Mouse (Mus musculus): ENCODE data around the gene Plekha8.
A peak's percentile ranks its signal among the peaks of the same experiment; 100 is the strongest.

Gene Plekha8

DNA sequence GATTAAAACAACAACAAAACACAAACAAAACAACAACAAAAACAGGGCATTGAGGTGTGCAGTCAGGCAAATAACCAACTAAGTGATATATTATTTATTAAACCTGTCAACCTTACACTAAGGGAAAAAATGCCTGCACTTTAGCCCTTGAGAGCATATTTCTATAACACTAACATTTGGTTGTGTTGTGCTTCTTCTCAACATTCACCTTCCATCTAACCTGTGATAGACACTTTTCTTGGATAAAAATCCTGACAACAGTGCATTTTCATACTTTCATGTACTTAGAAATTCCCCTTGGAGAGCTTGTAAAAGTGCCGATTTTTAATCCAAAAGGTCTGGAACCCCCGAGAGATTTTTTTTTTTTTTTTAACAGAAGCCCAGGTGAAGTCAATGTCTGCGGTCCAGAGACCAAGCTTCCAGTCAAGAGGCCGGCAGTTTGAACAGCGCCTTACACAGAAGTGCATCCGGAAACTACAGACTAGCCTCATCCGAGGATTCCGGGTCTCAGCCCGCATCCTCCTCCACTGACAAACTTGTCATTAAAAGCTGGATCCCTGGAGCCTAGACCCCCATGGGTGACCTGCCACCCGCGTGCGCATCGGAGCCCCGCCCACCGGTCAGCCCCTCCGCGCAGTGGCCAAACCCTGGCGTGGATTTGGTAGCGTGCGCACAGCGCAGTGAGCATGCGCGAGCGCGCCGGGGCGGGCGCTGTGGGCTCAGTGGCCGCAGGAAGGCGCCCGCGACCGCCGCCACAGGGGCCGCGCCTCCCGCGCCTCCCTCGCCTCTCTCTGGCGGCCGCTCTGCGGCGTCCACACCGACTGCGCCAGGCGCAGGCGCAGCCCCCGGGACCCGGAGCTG, at the start of gene Plekha8:
Gene Plekha8, plus strand, starts transcription at position 643 of the 861 bp plus-strand sequence.
- peak; percentile 92 for DNase-seq (ENCODE audit: low spot score)

DNA sequence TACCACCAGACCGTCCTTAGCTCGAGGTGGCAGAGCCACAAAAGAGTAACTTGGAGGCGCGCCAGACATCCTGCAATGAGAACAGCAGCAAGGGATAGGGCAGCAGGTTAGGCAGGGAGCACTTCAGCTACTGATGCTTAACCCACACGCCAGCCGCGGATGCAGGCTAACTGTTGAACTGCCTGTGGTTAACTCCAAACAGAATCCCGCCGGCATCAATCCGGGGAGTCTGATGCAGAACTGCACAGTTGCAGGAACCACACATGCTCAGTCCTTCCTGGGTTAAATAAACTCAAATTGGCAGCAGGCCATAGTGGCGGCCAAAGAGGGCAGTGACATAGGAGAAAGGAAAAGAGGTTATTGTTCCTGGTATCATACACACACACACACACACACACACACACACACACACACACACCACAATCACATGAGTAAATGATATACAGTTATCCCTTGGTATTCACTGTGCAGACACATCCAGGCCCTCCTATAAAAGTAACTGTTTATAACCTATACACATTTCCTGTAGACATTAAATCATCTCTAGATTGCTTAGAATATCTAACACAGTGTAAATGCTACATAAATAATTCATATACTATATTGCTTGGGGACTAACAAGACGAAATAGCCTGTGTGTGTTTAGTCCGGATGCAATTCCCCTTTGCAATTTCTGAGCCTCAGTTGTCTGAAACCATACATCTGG, 46.4 kb upstream of the Plekha8 start:
- DNase-seq (ENCODE audit: low spot score): peak; percentile 16

DNA sequence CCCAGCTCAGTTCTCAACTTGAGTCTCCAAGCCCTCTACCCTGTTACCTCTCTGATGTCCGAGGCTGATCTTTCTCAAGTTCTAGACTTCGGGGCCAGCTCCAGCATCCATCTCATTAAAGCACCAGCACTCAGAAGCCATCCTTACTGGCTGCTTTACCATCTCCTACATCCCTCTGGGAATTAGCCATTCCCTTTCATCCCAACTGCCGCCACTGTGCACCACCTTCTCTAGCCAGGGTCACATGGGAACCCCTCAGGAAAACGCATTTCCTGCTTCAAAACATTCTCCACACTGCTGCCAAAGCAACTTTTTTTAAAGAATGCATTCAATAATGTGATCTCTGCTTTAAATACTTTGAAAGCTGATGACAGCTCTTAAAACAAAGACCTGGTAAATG, 45.6 kb upstream of the Plekha8 start:
- DNase-seq (ENCODE audit: low spot score): no peak

DNA sequence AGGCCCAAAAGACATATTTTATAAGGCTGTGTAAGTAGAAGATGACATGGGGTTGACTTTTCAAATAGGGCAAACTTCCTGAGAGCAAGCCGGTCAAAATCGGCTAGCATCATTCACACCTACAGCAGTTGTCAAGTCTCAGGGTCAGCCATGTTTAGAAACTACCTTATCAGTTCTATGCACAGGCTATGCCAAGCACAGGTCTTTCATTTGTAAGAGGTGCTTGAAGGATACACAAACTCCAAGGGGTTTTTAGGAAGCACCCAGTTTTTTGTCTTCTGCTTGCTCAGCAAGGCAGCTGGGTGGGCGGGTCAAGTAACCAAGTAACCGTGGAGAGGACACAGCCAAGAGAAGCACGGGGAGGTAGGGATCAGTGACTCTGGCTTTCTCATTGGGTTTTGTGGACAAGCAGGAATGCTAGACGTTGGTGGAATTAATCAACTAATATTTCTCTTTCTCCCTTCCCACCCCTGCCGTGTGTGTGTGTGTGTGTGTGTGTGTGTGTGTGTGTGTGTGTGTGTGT, 44.0 kb upstream of the Plekha8 start:
- DNase-seq (ENCODE audit: low spot score): no peak

GRCm38 (mm10) chr6:54552721-54553413, 42.0 kb upstream of the Plekha8 start:
- DNase-seq (ENCODE audit: low spot score): no peak

DNA sequence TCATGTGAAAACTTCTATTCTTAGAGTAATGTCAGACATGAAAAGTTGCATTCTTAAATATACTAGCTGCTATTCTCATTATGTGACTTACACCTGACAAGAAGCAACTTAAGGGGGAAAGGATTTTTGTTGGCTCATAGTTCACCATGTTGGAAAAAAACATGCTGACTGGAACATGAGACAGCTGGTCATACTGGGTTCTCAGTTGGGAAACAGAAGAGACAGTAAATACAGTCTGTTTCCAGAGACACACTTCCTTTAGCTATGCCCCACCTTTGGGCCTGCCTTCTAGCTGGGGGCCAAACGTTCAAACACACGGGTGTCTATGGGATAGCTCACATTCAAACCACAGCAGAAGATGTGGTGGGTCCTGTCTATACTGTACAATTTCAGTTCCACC, 41.3 kb upstream of the Plekha8 start:
- DNase-seq (ENCODE audit: low spot score): no peak

DNA sequence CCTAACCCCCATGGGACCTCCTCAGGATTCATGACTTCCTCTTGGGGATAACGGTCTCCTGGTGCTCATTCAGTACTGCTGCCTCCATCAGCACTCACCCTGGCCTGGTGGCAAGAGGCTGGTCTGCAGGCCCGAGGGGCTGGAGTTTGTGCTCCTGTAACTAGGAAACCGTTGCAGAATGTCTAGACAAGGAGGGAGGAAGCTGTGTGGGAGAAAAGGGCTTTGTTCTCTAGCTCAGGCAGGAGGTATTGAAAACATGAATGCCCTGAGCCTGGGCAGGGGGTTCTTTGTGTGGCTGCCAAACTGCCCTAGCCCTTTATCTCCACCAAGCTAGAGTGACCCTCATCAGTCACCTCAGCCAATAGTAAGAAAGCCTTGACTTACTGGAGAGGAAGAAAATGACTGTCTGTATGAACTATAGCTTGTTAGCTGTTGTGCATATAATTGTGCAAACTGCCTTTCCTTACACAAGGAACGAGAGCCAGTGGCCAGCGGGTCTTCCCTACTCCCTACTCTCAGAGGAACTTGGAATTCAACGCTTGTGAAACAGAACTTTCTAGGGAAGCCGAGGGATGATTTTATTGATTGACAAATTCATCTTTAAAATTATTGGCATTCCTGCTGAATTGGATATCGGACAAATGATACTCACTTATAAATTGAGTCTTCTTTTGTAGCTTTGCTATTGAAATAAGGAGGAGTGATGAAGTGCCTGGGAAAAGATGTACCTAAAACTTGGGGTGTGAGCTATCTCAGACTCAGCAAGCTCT, 40.4 kb upstream of the Plekha8 start:
- no peak for DNase-seq (ENCODE audit: low spot score)

- DNase-seq (ENCODE audit: low spot score): no peak
Observed at GRCm38 (mm10) chr6:54555816-54556215, 39.1 kb upstream of the Plekha8 start.

GRCm38 (mm10) chr6:54557671-54558070, 37.2 kb upstream of the Plekha8 start:
- DNase-seq (ENCODE audit: low spot score): no peak

DNA sequence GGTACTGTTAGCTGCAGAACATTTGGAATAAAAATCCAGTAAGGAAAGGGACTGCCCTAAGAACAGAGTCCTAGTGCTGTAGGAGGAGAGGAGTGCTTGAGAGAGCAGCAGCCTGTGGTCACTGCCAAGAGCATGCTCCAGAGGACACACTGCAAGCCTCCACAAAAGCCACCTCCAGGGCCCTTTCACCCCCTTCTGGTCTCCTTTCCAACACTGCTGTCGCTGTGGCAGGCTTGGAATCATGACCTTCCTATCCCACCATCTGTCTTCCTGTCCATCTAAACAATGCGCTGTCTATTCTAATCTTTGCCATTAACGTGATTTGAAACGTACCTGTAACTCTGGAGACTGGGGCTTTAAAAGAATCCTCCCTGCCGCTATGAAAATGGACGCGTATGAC, 36.4 kb upstream of the Plekha8 start:
- DNase-seq (ENCODE audit: low spot score): no peak

DNA sequence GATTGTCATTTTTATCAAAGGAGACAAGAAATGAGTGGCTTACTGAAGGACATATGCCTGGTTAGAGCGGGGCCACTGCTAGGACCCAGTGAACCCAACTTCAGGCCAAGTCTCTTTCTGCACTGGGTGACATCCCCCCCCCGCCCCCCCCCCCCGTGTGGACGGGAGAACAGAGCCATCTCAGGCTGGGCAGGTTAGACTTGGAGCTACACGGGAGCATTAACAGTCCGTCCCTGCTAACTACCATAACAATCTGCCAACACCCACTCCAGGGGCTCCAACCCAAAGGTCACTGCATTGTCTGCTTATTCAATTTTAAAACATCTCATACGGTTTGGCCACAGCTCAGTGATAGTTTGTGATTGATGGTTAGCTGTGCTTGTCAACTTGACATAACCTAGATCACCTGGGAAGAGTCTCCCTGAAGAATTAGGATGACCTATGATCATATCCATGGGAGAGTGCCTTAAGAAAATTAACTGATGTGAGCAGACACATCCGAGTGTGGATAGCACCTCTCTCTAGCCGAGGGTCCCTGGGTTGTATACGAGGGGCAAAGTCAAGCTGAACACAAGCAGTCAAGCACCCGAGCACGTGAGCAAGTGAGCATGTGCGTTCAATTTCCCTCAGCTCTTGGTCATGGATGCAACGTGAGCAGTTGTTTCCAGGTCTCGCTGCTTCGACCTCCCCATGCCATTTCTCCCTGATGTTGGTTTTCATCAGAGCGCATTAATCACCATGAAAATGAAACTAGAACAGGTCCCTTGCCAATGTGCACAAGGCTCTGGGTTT, 32.7 kb upstream of the Plekha8 start:
- DNase-seq (ENCODE audit: low spot score): no peak

GRCm38 (mm10) chr6:54563561-54563960, 31.4 kb upstream of the Plekha8 start:
- DNase-seq (ENCODE audit: low spot score): no peak

GRCm38 (mm10) chr6:54564506-54564991, 30.4 kb upstream of the Plekha8 start:
- DNase-seq (ENCODE audit: low spot score): no peak

GRCm38 (mm10) chr6:54565012-54565411, 29.9 kb upstream of the Plekha8 start:
- DNase-seq (ENCODE audit: low spot score): no peak

- peak; percentile 62 for DNase-seq (ENCODE audit: low spot score)
Observed at GRCm38 (mm10) chr6:54565665-54566545, 29.0 kb upstream of the Plekha8 start, which contains the start of gene Scrn1. Gene Scrn1, minus strand, starts transcription at chr6:54566489.

DNA sequence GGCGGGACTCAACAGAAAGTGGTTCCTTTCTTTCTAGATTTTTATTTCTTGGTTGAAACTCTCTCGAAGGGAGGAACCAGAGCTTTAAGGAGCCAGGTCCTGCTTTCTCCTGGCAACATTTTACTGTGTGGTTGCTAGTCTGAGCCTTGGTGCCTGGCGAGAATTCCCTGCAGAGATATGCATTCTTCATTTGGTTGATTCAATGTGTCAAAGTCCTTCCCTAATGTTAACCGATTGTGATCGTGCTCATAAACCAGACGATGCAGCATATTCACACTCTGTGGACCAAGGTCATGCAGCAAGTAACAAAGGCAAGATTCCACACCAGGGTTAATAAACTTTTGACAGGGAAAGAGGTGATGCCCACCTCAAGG, 28.4 kb upstream of the Plekha8 start:
- peak; percentile 32 for DNase-seq (ENCODE audit: low spot score)

GRCm38 (mm10) chr6:54569776-54570175, 25.1 kb upstream of the Plekha8 start:
- no peak for DNase-seq (ENCODE audit: low spot score)

DNA sequence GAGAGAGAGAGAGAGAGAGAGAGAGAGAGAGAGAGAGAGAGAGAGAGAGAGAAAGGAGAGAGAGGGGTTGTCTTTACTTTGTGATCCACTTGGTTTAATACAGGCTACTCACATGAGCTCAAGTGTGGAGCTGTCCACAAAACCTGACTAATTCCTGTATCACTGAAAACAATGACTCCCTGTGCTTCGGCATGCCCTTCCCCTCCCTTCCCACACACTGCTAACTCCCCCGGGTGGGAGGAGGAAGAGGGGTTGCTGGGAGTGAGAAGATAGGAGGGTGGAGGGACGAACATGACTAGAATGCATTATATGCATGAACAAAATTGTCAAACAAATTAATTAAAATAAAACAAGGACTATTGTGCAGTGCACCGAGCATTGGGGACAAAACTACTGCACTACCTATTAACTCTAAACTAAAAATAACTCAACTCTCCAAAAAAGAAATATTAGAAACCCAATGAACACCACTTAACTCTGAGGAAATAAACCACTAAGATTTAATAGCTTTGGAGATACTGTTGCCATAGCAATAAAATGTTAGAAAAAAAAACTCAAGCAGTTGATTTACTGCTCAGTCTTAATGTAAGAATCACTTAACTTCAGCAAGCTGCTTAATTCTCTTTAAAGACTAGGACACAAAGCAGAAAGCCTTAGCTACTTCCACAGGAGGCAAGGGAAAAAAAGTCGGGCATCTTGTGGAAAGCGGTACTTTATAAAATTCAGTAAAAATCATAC, 21.5 kb upstream of the Plekha8 start:
- DNase-seq (ENCODE audit: low spot score): no peak

GRCm38 (mm10) chr6:54586175-54586574, 8.7 kb upstream of the Plekha8 start:
- peak; percentile 38 for DNase-seq (ENCODE audit: low spot score)

All from MN1 (cell line).